In genomic region chr2:178597084-178597470, GRCm38 (mm10) we compare ENCODE assay signal across 17 mouse cellular contexts.
A peak's percentile ranks its signal among the peaks of the same experiment; 100 is the strongest.
DNase-seq lines count a peak whose midpoint lies in the region; ATAC-seq and TF ChIP-seq lines count a peak whose summit lies in the region.
"Had no signal": no experiment of that assay in that cellular context is flagged by ENCODE, and none has a peak within 500 bp of the region (broad histone marks: within the 10 kb centered on the region; RNA-seq: fewer than 3 reads in every experiment).

No protein-coding gene starts in this region.

- no peak for DNase-seq in hindbrain, postnatal 0 days (ENCODE audit: low spot score)
- DNase-seq in midbrain, postnatal 0 days (ENCODE audit: low spot score) = no peak
- no peak for DNase-seq in heart, embryonic 10.5 days (ENCODE audit: low spot score)
- DNase-seq in urinary bladder, postnatal 14 days (ENCODE audit: low spot score) = no peak
- no peak for DNase-seq in cerebellum, postnatal 10 days
- DNase-seq: adrenal gland, postnatal 14 days; cerebellum, adult 9-10 months; gastrocnemius, postnatal 14 days; heart, postnatal 36 days; kidney, postnatal 36 days; right cerebral cortex, postnatal 4 days had no signal

- no peak overlapping the region for H3K4me3 ChIP-seq in hindbrain, embryonic 12.5 days
- no peak overlapping the region for H3K4me3 ChIP-seq in hindbrain, postnatal 0 days (ENCODE audit: low read length)
- no peak overlapping the region for H3K4me3 ChIP-seq in midbrain, embryonic 13.5 days (replicated peaks)
- H3K4me3 ChIP-seq in midbrain, postnatal 0 days (ENCODE audit: low read depth, low read length) = no peak overlapping the region
- no peak overlapping the region for H3K4me3 ChIP-seq in hindbrain, embryonic 16.5 days (ENCODE audit: low read length)
- H3K4me3 ChIP-seq in heart, embryonic 10.5 days = no peak overlapping the region
- H3K4me3 ChIP-seq: embryonic facial prominence, embryonic 12.5 days had no signal

- no peak for TF ChIP-seq CTCF in hindbrain, postnatal 0 days (IDR thresholded peaks at IDR 0.05; ENCODE audit: low read depth)
- TF ChIP-seq CTCF in midbrain, postnatal 0 days (IDR thresholded peaks at IDR 0.05) = no peak

- peaks cover 27% of the 10 kb centered on the region for H3K4me1 ChIP-seq in hindbrain, embryonic 12.5 days
- peaks cover 13% of the 10 kb centered on the region; the same call in 1 of the 2 replicates for H3K4me1 ChIP-seq in hindbrain, postnatal 0 days (ENCODE audit: insufficient read depth, low read length)
- peaks cover 31% of the 10 kb centered on the region for H3K4me1 ChIP-seq in midbrain, embryonic 13.5 days (replicated peaks)
- H3K4me1 ChIP-seq in midbrain, postnatal 0 days (ENCODE audit: insufficient read depth, low read length) = no peaks in the 10 kb centered on the region; the same call in 1 of the 2 replicates
- H3K4me1 ChIP-seq in hindbrain, embryonic 16.5 days (ENCODE audit: control insufficient read depth, insufficient read depth, low read depth, low read length) = peaks cover 14% of the 10 kb centered on the region
- H3K4me1 ChIP-seq in heart, embryonic 10.5 days = peaks cover 6% of the 10 kb centered on the region

- no peak overlapping the region for H3K27ac ChIP-seq in hindbrain, embryonic 12.5 days
- no peak overlapping the region for H3K27ac ChIP-seq in hindbrain, postnatal 0 days
- H3K27ac ChIP-seq in midbrain, embryonic 13.5 days = 0 out of 2 replicates have a peak overlapping the region, but pooled peaks have one; percentile 19
- no peak overlapping the region for H3K27ac ChIP-seq in midbrain, postnatal 0 days (ENCODE audit: low read depth, low read length)
- H3K27ac ChIP-seq in hindbrain, embryonic 16.5 days (ENCODE audit: low read depth, low read length) = no peak overlapping the region
- H3K27ac ChIP-seq in heart, embryonic 10.5 days = no peak overlapping the region
- H3K27ac ChIP-seq: embryonic facial prominence, embryonic 12.5 days; macrophage had no signal

- H3K36me3 ChIP-seq in hindbrain, embryonic 12.5 days = no peaks in the 10 kb centered on the region
- H3K36me3 ChIP-seq in hindbrain, postnatal 0 days (ENCODE audit: insufficient read depth, low read length) = no peaks in the 10 kb centered on the region
- H3K36me3 ChIP-seq in midbrain, embryonic 13.5 days = no peaks in the 10 kb centered on the region
- no peaks in the 10 kb centered on the region for H3K36me3 ChIP-seq in midbrain, postnatal 0 days (ENCODE audit: insufficient read depth, low read length)
- H3K36me3 ChIP-seq in hindbrain, embryonic 16.5 days (ENCODE audit: control insufficient read depth, insufficient read depth, low read length) = no peaks in the 10 kb centered on the region
- H3K36me3 ChIP-seq in heart, embryonic 10.5 days = no peaks in the 10 kb centered on the region
- H3K36me3 ChIP-seq: embryonic facial prominence, embryonic 12.5 days had no signal

- no peak overlapping the region for H3K9ac ChIP-seq in hindbrain, embryonic 12.5 days
- no peak overlapping the region for H3K9ac ChIP-seq in hindbrain, postnatal 0 days (replicated peaks; ENCODE audit: low read length)
- no peak overlapping the region for H3K9ac ChIP-seq in midbrain, embryonic 13.5 days (replicated peaks)
- no peak overlapping the region for H3K9ac ChIP-seq in midbrain, postnatal 0 days (replicated peaks; ENCODE audit: low read length, poor library complexity, severe bottlenecking)
- H3K9ac ChIP-seq in hindbrain, embryonic 16.5 days (ENCODE audit: low read depth, low read length) = no peak overlapping the region
- H3K9ac ChIP-seq: embryonic facial prominence, embryonic 12.5 days had no signal

- no peaks in the 10 kb centered on the region for H3K27me3 ChIP-seq in hindbrain, embryonic 12.5 days
- no peaks in the 10 kb centered on the region for H3K27me3 ChIP-seq in hindbrain, postnatal 0 days (ENCODE audit: insufficient read depth, low read length)
- no peaks in the 10 kb centered on the region for H3K27me3 ChIP-seq in midbrain, embryonic 13.5 days
- H3K27me3 ChIP-seq in midbrain, postnatal 0 days (ENCODE audit: insufficient read depth, low read length) = no peaks in the 10 kb centered on the region
- H3K27me3 ChIP-seq in hindbrain, embryonic 16.5 days (replicated peaks; ENCODE audit: control insufficient read depth, insufficient read depth, low read length) = no peaks in the 10 kb centered on the region
- no peaks in the 10 kb centered on the region for H3K27me3 ChIP-seq in heart, embryonic 10.5 days (ENCODE audit: insufficient read depth, poor library complexity, severe bottlenecking)
- H3K27me3 ChIP-seq: embryonic facial prominence, embryonic 12.5 days had no signal

- H3K9me3 ChIP-seq in hindbrain, embryonic 12.5 days (replicated peaks) = no peaks in the 10 kb centered on the region
- H3K9me3 ChIP-seq in hindbrain, postnatal 0 days (ENCODE audit: low read length) = no peaks in the 10 kb centered on the region
- no peaks in the 10 kb centered on the region for H3K9me3 ChIP-seq in midbrain, embryonic 13.5 days
- H3K9me3 ChIP-seq in midbrain, postnatal 0 days (ENCODE audit: low read length) = no peaks in the 10 kb centered on the region
- no peaks in the 10 kb centered on the region for H3K9me3 ChIP-seq in hindbrain, embryonic 16.5 days (ENCODE audit: control insufficient read depth, low read length)
- H3K9me3 ChIP-seq in heart, embryonic 10.5 days = no peaks in the 10 kb centered on the region
- H3K9me3 ChIP-seq: embryonic facial prominence, embryonic 12.5 days had no signal

- 50% methylated on average over 7 of the region's 7 CpGs for WGBS in hindbrain, embryonic 12.5 days
- 57% methylated on average over 7 of the region's 7 CpGs for WGBS in hindbrain, postnatal 0 days
- WGBS in midbrain, embryonic 13.5 days = 77% methylated on average over 7 of the region's 7 CpGs
- 71% methylated on average over 7 of the region's 7 CpGs for WGBS in midbrain, postnatal 0 days
- 50% methylated on average over 7 of the region's 7 CpGs for WGBS in hindbrain, embryonic 16.5 days
- WGBS in heart, embryonic 10.5 days = 59% methylated on average over 7 of the region's 7 CpGs

- ATAC-seq in hindbrain, embryonic 12.5 days (ENCODE audit: low FRiP score) = peak; percentile 35
- ATAC-seq in hindbrain, postnatal 0 days = no peak
- peak; percentile 49; the same call in 1 of the 2 replicates for ATAC-seq in midbrain, embryonic 13.5 days
- no peak for ATAC-seq in midbrain, postnatal 0 days (ENCODE audit: low FRiP score)
- ATAC-seq in hindbrain, embryonic 16.5 days = peak; percentile 34; the same call in 1 of the 2 replicates

- no peak overlapping the region for H3K4me2 ChIP-seq in hindbrain, embryonic 12.5 days (replicated peaks)
- no peak overlapping the region for H3K4me2 ChIP-seq in hindbrain, postnatal 0 days (ENCODE audit: low read depth, low read length)
- no peak overlapping the region for H3K4me2 ChIP-seq in midbrain, embryonic 13.5 days (replicated peaks)
- H3K4me2 ChIP-seq in midbrain, postnatal 0 days (ENCODE audit: low read depth, low read length, poor library complexity, severe bottlenecking) = no peak overlapping the region
- no peak overlapping the region for H3K4me2 ChIP-seq in hindbrain, embryonic 16.5 days (ENCODE audit: low read length)
- H3K4me2 ChIP-seq: embryonic facial prominence, embryonic 12.5 days; heart, embryonic 11.5 days had no signal

Comparison
In these comparisons a context has a peak if more than half of its experiments do, and no peak if none do; other contexts are left out.
1. ATAC-seq: peak in hindbrain, embryonic 12.5 days (single experiment), midbrain, embryonic 13.5 days (single experiment) and hindbrain, embryonic 16.5 days (single experiment); none in hindbrain, postnatal 0 days (single experiment) and midbrain, postnatal 0 days (single experiment).